Mouse (Mus musculus) CH12.LX (cell line): ENCODE measurements around the gene Myom1.

Source experiments
- CTCF ChIP-seq, 2 experiments: IDR thresholded peaks in 1 of 2; conservative IDR thresholded peaks in 1 of 2; 2 replicates each; pipeline ENCODE4 v1.5.1; 2011 to 2012; ENCODE audit warnings: low read depth in 2 of 2, low read length in 2 of 2, improper control_type of control experiment in 1 of 2, inconsistent platforms in 1 of 2, mild to moderate bottlenecking in 1 of 2, moderate library complexity in 1 of 2
- IRF4 ChIP-seq: IDR thresholded peaks from 2 replicates; pipeline ENCODE4 v1.6.1; 2014; ENCODE audit warnings: low read depth, mild to moderate bottlenecking, inconsistent platforms, low read length, improper control_type of control experiment
- MXI1 ChIP-seq: IDR thresholded peaks from 2 replicates; pipeline ENCODE4 v1.6.1; 2011; ENCODE audit warnings: mild to moderate bottlenecking, low read depth, low read length, improper control_type of control experiment
- TBP ChIP-seq: conservative IDR thresholded peaks from 2 replicates; pipeline ENCODE4 v1.6.1; 2011; ENCODE audit warnings: low read depth, low read length, improper control_type of control experiment
- ZMIZ1 ChIP-seq: IDR thresholded peaks from 2 replicates; pipeline ENCODE4 v1.6.1; 2012; ENCODE audit warnings: low read depth, mild to moderate bottlenecking, inconsistent platforms, low read length, improper control_type of control experiment

- TF ChIP-seq IRF4 (no peak), TBP (no peak), CTCF (conservative IDR thresholded peaks at IDR 0.05 in 1 of 2, IDR thresholded peaks at IDR 0.05 in 1 of 2; ENCODE audit: low read depth in 2 of 2, low read length in 2 of 2) (no peak), ZMIZ1 (no peak), MXI1 (no peak)
These were observed 139.6 kb downstream of the Myom1 start for GRCm38 (mm10) chr17:71142068-71142467.
